Mouse (Mus musculus) stomach, postnatal 0 days (tissue): ENCODE measurements around the gene Gm21954.

Source experiments
- CTCF ChIP-seq: IDR thresholded peaks from 2 replicates; pipeline ENCODE4 v1.5.1; 2016; ENCODE audit warnings: antibody characterized with exemption, low read depth, mild to moderate bottlenecking, moderate library complexity
- EP300 ChIP-seq: optimal IDR thresholded peaks from 2 replicates; pipeline ENCODE3; 2016; ENCODE audit warnings: antibody characterized with exemption

- TF ChIP-seq CTCF (no peak), EP300 (no peak)
Measured at GRCm38 (mm10) chr3:55447486-55448460, 24.2 kb downstream of the Gm21954 start.
